Mouse (Mus musculus) retina, postnatal 7 days (tissue): ENCODE data around the gene Ebf1.

Source experiments
- DNase-seq: peaks from one replicate; pipeline ENCODE4 v3.0.0-alpha.2; 2012; ENCODE audit warnings: low read depth, low spot score

The Ebf1 gene

GRCm38 (mm10) chr11:44777331-44778310 lies 160.5 kb downstream of the Ebf1 start:
- no peak for DNase-seq

- no peak for DNase-seq
These were observed 161.9 kb downstream of the Ebf1 start for GRCm38 (mm10) chr11:44779030-44779429.

GRCm38 (mm10) chr11:44784255-44785029 lies 167.3 kb downstream of the Ebf1 start:
- no peak for DNase-seq

- DNase-seq, result no peak
These were observed 167.9 kb downstream of the Ebf1 start for GRCm38 (mm10) chr11:44785063-44785462.

- DNase-seq, result no peak
These were observed 168.4 kb downstream of the Ebf1 start for GRCm38 (mm10) chr11:44785479-44785878.

GRCm38 (mm10) chr11:44788003-44788402 lies 170.9 kb downstream of the Ebf1 start:
- no peak for DNase-seq

GRCm38 (mm10) chr11:44792816-44793215 lies 175.7 kb downstream of the Ebf1 start:
- peak; percentile 20 for DNase-seq

GRCm38 (mm10) chr11:44794883-44795282 lies 177.8 kb downstream of the Ebf1 start:
- no peak for DNase-seq

- no peak for DNase-seq
These were observed 178.7 kb downstream of the Ebf1 start for GRCm38 (mm10) chr11:44795767-44796166.

- no peak for DNase-seq
These were observed 181.2 kb downstream of the Ebf1 start for GRCm38 (mm10) chr11:44798270-44798669.

- no peak for DNase-seq
These were observed 186.9 kb downstream of the Ebf1 start for GRCm38 (mm10) chr11:44804046-44804445.

- peak; percentile 8 for DNase-seq
These were observed 189.5 kb downstream of the Ebf1 start for GRCm38 (mm10) chr11:44806589-44806988.

- DNase-seq, result no peak
These were observed 191.9 kb downstream of the Ebf1 start for GRCm38 (mm10) chr11:44808855-44809546.

GRCm38 (mm10) chr11:44811007-44811406 lies 193.9 kb downstream of the Ebf1 start:
- no peak for DNase-seq

GRCm38 (mm10) chr11:44812193-44812746 lies 195.2 kb downstream of the Ebf1 start:
- DNase-seq, result no peak

GRCm38 (mm10) chr11:44813534-44813933 lies 196.4 kb downstream of the Ebf1 start:
- DNase-seq, result no peak

- DNase-seq, result no peak
These were observed 197.7 kb downstream of the Ebf1 start for GRCm38 (mm10) chr11:44814847-44815246.

- no peak for DNase-seq
These were observed 198.9 kb downstream of the Ebf1 start for GRCm38 (mm10) chr11:44815991-44816390.

GRCm38 (mm10) chr11:44822312-44822711 lies 205.2 kb downstream of the Ebf1 start:
- no peak for DNase-seq

- DNase-seq, result no peak
These were observed 215.3 kb downstream of the Ebf1 start for GRCm38 (mm10) chr11:44832227-44832939.

- no peak for DNase-seq
These were observed 215.8 kb downstream of the Ebf1 start for GRCm38 (mm10) chr11:44832940-44833254.
